Mouse (Mus musculus) megakaryocyte progenitor cell, adult 5-6 weeks (primary cell): ENCODE results near the gene Sgpp1. TPM values are rescaled to one million over a fixed set of nuclear protein-coding genes. Genes with fewer than 3 reads are reported as not detected.

Source experiments
- total RNA-seq, 2 experiments: library from RNA; stranded (forward) in 1 of 2; stranded (reverse) in 1 of 2; fragments of 157-497, 149-512 nt in 1 of 2; fragments of 200-1000 nt in 1 of 2; gene quantifications; 2 replicates each; pipeline versions ENCODE4 v1.2.3 to v1.2.4; 2015 to 2017

Sgpp1 gene
- total RNA-seq, 2 experiments from 2014 or later = 75.7 to 85.2 TPM

Other genes starting within 250 kb of the Sgpp1 start
- 35.2 and 66.9 TPM in 2 replicates for gene Ppp2r5e, start 139.5 kb downstream of the Sgpp1 start, total RNA-seq (2015)
- 11.9 and 14.1 TPM in 2 replicates for gene Ppp2r5e, start 139.5 kb downstream of the Sgpp1 start, total RNA-seq (2017)
- 17.0 and 20.6 TPM in 2 replicates for gene Wdr89, start 66.2 kb downstream of the Sgpp1 start, total RNA-seq (2015)
- gene Wdr89, start 66.2 kb downstream of the Sgpp1 start, total RNA-seq (2017) = 17.4 and 17.5 TPM in 2 replicates
- gene Syne2, start 82.4 kb upstream of the Sgpp1 start, total RNA-seq (2015) = 4.3 and 5.1 TPM in 2 replicates
- 6.8 TPM in 2 replicates for gene Syne2, start 82.4 kb upstream of the Sgpp1 start, total RNA-seq (2017)